Mouse (Mus musculus) bone marrow, adult 2 months (tissue): ENCODE data around the gene Slc5a11. TPM values are rescaled to one million over a fixed set of nuclear protein-coding genes. Genes with fewer than 3 reads are reported as not detected.

ENCODE experiments used
- H3K27ac ChIP-seq: fragments of 200-500 bp; 2 replicates; pipeline ENCODE4 v1.5.1; 2012; ENCODE audit warnings: low read depth, mild to moderate bottlenecking, control low read depth, inconsistent platforms, low read length; ENCODE audit not compliant: control insufficient read depth, poor library complexity, insufficient read depth
- H3K4me1 ChIP-seq: fragments of 200-500 bp; 2 replicates; pipeline ENCODE4 v1.6.1; 2011; ENCODE audit warnings: low read length; ENCODE audit not compliant: control insufficient read depth, insufficient read depth
- H3K4me3 ChIP-seq: fragments of 200-500 bp; replicated peaks from 2 replicates; pipeline ENCODE3; 2011; ENCODE audit warnings: mild to moderate bottlenecking, low read depth, low read length, control low read depth; ENCODE audit not compliant: control insufficient read depth
- CTCF ChIP-seq: fragments of 200-500 bp; IDR thresholded peaks from 2 replicates; pipeline ENCODE4 v1.5.1; 2011; ENCODE audit warnings: low read length, control low read depth; ENCODE audit not compliant: control insufficient read depth, insufficient read depth
- POLR2A ChIP-seq: fragments of 200-500 bp; IDR thresholded peaks from 2 replicates; pipeline ENCODE4 v1.6.1; 2011; ENCODE audit warnings: low read depth, mild to moderate bottlenecking, control low read depth, low read length, borderline replicate concordance; ENCODE audit not compliant: control insufficient read depth
- WGBS: fragments of 180-500 bp; shearing (Covaris S2); methylation state at CpG from one replicate; pipeline ENCODE4 v1.1.7; 2018; 5-methylcytosine and 5-hydroxymethylcytosine counted together
- polyA plus RNA-seq: library from polyadenylated mRNA; stranded (reverse); fragments of >200 nt; gene quantifications from 2 replicates; pipeline ENCODE4 v1.2.4, GENCODE M21; 2011; ENCODE audit warnings: low replicate concordance; ENCODE audit not compliant: missing spikeins, insufficient read depth, insufficient read length

The Slc5a11 gene
- polyA plus RNA-seq, 1 experiment, result 18.5 TPM

- no peaks in the 10 kb centered on the region for H3K4me1 ChIP-seq
- H3K27ac ChIP-seq, result no peak overlapping the region
- TF ChIP-seq CTCF (no peak), POLR2A (no peak)
- whole genome bisulfite sequencing, result 87% methylated on average over 3 of the region's 3 CpGs
- H3K4me3 ChIP-seq, result no peak overlapping the region
Observed at GRCm38 (mm10) chr7:123188462-123188861, 26.1 kb upstream of the Slc5a11 start.

DNA sequence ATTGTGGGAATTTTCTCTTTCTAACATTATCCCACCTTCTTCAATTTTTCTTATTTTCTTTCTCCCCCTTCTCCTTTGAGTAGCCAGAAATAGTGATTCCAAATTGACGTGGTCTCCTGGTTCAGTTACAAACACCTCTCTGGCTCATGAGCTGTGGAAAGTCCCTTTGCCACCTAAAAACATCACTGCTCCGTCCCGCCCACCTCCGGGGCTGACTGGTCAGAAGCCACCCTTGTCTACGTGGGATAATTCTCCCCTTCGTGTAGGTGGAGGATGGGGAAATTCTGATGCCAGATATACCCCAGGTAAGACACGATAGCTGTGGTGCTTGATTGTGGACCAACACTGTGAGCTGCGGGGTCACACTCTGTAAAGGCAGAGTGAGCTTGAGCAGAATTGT, 24.8 kb upstream of the Slc5a11 start:
- TF ChIP-seq CTCF (no peak), POLR2A (no peak)
- Histone ChIP-seq H3K27ac (no peak overlapping the region), H3K4me1 (no peaks in the 10 kb centered on the region), H3K4me3 (no peak overlapping the region)
- 92% methylated on average over 8 of the region's 8 CpGs for WGBS

- 74% methylated on average over 5 of the region's 5 CpGs for WGBS
- no peak for TF ChIP-seq CTCF
- Histone ChIP-seq H3K4me1 (no peaks in the 10 kb centered on the region), H3K4me3 (no peak overlapping the region), H3K27ac (no peak overlapping the region)
Observed at GRCm38 (mm10) chr7:123191731-123192130, 22.8 kb upstream of the Slc5a11 start.

DNA sequence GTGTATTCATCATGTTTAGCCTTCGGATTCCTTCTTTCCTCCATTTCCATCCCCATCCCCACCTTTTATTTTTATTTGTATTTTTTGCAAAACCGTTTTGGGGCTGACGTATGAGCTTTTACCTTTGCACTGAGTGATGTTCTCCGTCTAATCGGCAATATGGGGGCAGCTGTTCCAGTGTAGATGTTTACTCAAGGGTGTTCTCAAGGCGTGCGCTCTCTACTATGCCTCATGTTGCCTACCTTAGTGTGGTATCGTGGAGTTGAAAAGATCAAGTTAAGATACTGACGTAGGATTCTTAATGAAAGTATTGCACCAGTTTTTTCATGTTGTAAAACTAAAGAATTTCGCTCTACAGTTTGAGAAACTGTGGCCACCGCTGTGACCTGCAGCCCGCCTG, 21.4 kb upstream of the Slc5a11 start:
- H3K27ac ChIP-seq, result no peak overlapping the region
- no peak overlapping the region for H3K4me3 ChIP-seq
- 94% methylated on average over 12 of the region's 12 CpGs for WGBS
- H3K4me1 ChIP-seq, result no peaks in the 10 kb centered on the region
- TF ChIP-seq CTCF (no peak), POLR2A (no peak)

DNA sequence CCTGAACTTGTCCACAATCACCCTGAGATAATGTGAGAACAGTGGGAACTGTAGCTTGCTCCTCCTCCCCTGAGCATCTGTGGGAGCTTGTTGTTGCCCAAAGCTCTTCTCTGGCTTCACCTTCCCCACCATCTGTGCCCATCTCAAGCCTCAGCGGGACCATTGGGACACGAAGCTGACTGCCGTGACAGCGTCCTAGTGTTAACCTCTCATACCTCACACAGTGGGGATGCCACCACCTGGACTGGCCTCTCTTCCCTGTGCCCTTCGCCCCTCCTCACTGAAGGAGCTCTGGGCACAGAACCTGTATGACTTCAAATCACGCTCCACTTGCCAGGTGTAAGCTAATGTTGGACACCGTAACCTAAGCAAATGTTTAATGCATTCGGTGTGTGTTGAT, 19.9 kb upstream of the Slc5a11 start:
- Histone ChIP-seq H3K4me1 (no peaks in the 10 kb centered on the region), H3K27ac (no peak overlapping the region), H3K4me3 (no peak overlapping the region)
- no peak for TF ChIP-seq CTCF
- no peak for TF ChIP-seq POLR2A
- 92% methylated on average over 8 of the region's 8 CpGs for WGBS

DNA sequence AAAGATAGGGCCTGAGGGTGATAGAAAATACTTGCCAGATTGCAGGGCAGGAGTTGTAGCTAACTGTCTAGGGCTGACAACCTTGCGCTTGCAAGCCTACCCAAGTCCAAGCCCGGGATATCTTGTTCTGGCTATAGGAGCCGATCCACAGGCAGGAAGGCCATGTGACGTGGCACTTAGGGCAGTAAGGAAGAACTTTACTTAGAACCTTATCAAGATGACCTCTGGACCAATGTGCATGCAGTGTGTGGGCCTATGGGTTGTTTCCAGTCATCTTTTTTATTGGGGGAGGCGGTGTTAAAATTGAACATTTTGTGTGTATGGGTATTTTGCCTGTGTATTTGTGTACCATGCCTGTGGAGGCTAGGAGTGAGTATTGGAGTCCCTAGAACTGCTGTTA, 18.1 kb upstream of the Slc5a11 start:
- no peaks in the 10 kb centered on the region for H3K4me1 ChIP-seq
- no peak overlapping the region for H3K27ac ChIP-seq
- WGBS, result 79% methylated on average over 5 of the region's 5 CpGs
- H3K4me3 ChIP-seq, result no peak overlapping the region
- TF ChIP-seq POLR2A, result no peak
- no peak for TF ChIP-seq CTCF

DNA sequence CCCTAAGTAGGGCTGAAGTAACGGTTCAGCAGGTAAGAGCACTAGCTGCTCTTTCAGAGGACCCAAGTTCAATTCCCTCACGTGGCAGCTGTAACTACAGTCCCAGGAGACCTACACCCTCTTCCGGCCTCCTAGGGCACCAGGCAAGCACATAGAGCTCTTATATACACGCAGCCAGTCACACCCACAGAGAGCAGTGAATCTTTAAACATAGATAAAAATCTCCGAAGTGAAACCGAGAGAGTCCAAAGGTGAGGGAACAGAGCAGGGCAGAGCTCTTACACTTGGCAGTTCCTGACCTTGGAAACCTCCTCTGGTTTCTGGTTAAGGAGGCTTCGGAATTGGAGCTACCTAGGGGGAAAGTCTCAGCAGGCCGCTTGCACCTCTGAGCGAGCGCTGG, 15.9 kb upstream of the Slc5a11 start:
- H3K4me1 ChIP-seq, result no peaks in the 10 kb centered on the region
- TF ChIP-seq POLR2A, result no peak
- no peak for TF ChIP-seq CTCF
- no peak overlapping the region for H3K27ac ChIP-seq
- H3K4me3 ChIP-seq, result no peak overlapping the region
- WGBS, result 77% methylated on average over 10 of the region's 10 CpGs

- no peak overlapping the region for H3K27ac ChIP-seq
- no peak overlapping the region for H3K4me3 ChIP-seq
- no peaks in the 10 kb centered on the region for H3K4me1 ChIP-seq
- no peak for TF ChIP-seq CTCF
- TF ChIP-seq POLR2A, result no peak
- WGBS, result 74% methylated on average over 3 of the region's 3 CpGs
Observed at GRCm38 (mm10) chr7:123199151-123199550, 15.4 kb upstream of the Slc5a11 start.

DNA sequence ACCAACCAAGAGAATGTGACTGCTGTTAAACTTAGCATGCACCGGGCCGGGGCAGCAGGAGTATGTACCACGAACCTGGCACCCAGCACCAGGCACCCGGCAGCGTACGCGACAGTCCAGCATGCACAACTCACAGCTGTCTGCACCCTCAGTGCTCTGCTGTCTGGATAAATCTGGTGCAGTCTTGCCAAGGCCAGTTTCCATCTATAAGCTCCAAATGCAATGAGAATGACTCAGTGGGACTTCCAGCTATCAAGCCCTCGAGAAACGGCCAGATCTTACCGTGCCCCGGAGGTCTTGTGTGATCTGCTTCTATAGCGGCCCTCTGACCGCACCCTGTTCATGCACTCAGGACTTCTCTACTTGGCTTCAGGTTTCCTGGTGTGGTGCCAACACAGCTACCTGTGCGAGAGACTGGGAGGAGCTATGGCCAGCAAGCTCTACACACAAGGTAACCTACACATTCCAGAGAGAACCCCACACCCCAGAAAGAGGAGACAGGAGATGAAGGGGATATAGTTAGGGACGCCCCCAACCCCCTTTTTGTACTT, 14.8 kb upstream of the Slc5a11 start:
- no peaks in the 10 kb centered on the region for H3K4me1 ChIP-seq
- no peak for TF ChIP-seq CTCF
- TF ChIP-seq POLR2A, result no peak
- no peak overlapping the region for H3K27ac ChIP-seq
- H3K4me3 ChIP-seq, result no peak overlapping the region
- 84% methylated on average over 15 of the region's 15 CpGs for WGBS

DNA sequence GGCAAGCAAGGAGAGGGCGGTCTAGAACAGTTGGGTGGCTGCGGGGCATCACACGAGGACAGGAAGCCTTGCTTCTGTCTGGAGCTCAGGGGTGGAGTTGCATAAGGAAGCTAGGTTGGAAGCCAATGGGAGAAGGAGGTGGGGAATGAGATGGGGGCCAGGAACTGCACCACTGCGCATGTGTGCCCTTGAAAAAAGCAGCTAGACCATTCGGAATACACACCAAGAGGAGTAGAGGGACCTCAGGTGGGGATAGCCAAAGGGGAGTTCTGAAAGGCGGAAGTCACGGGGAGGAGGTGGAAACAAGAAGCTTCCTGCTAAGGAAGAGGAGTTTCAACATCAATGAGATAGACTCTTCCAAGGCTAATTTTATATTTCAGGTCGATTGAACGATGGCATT, 13.9 kb upstream of the Slc5a11 start:
- Histone ChIP-seq H3K27ac (no peak overlapping the region), H3K4me1 (no peaks in the 10 kb centered on the region; the same call in 1 of the 2 replicates), H3K4me3 (no peak overlapping the region)
- TF ChIP-seq POLR2A (no peak), CTCF (no peak)
- 37% methylated on average over 9 of the region's 9 CpGs for WGBS
